In genomic region chr9:70351570-70352277, GRCm38 (mm10) we compare ENCODE assay signal across 12 mouse cellular contexts.
DNase-seq lines count a peak whose midpoint lies in the region; ATAC-seq lines count a peak whose summit lies in the region.
"Had no signal": no experiment of that assay in that cellular context is flagged by ENCODE, and none has a peak within 500 bp of the region (broad histone marks: within the 10 kb centered on the region; RNA-seq: fewer than 3 reads in every experiment).

No protein-coding gene starts in this region.

- H3K4me3 ChIP-seq in hindbrain, embryonic 16.5 days (ENCODE audit: low read length): no peak overlapping the region
- H3K4me3 ChIP-seq: stomach, embryonic 15.5 days had no signal

- DNase-seq in cerebellum, postnatal 10 days: peak; percentile 43 to 44
- DNase-seq in thymus, postnatal 0 days (ENCODE audit: low spot score): peak; percentile 43
- DNase-seq in thymus, postnatal 4 days: no peak
- no peak for DNase-seq in urinary bladder, adult 18-20 months (ENCODE audit: low spot score in 2 of 2)
- no peak for DNase-seq in urinary bladder, postnatal 36 days (ENCODE audit: low spot score in 2 of 2)
- DNase-seq: heart, adult 18-20 months; lung, embryonic 14.5 days; right cerebral cortex, adult 18-20 months had no signal

- 28% methylated on average over 8 of the region's 8 CpGs for WGBS in hindbrain, embryonic 16.5 days

- peak overlapping the region; percentile 24; the same call in 1 of the 2 replicates for H3K27ac ChIP-seq in hindbrain, embryonic 16.5 days (ENCODE audit: low read depth, low read length)
- H3K27ac ChIP-seq: stomach, embryonic 15.5 days had no signal

- no peak overlapping the region for H3K4me2 ChIP-seq in hindbrain, embryonic 16.5 days (ENCODE audit: low read length)
- H3K4me2 ChIP-seq: lung, embryonic 14.5 days; stomach, embryonic 15.5 days had no signal

- no peaks in the 10 kb centered on the region for H3K27me3 ChIP-seq in hindbrain, embryonic 16.5 days (replicated peaks; ENCODE audit: control insufficient read depth, insufficient read depth, low read length)
- H3K27me3 ChIP-seq: stomach, embryonic 15.5 days had no signal

- no peaks in the 10 kb centered on the region for H3K36me3 ChIP-seq in hindbrain, embryonic 16.5 days (ENCODE audit: control insufficient read depth, insufficient read depth, low read length)

- H3K9me3 ChIP-seq in hindbrain, embryonic 16.5 days (ENCODE audit: control insufficient read depth, low read length): no peaks in the 10 kb centered on the region
- H3K9me3 ChIP-seq: stomach, embryonic 15.5 days had no signal

- H3K4me1 ChIP-seq in hindbrain, embryonic 16.5 days (ENCODE audit: control insufficient read depth, insufficient read depth, low read depth, low read length): peaks cover 4% of the 10 kb centered on the region; the same call in 1 of the 2 replicates
- H3K4me1 ChIP-seq: stomach, embryonic 15.5 days had no signal

- no peak for ATAC-seq in cerebellum, adult (ENCODE audit: insufficient number of reproducible peaks, low FRiP score, low TSS enrichment)
- peak; percentile 40; the same call in 1 of the 2 replicates for ATAC-seq in hindbrain, embryonic 16.5 days
- ATAC-seq in erythroid progenitor cell, adult 5-6 weeks (replicated peaks; ENCODE audit: low FRiP score, poor library complexity, severe bottlenecking): no peak

- H3K9ac ChIP-seq in hindbrain, embryonic 16.5 days (ENCODE audit: low read depth, low read length): no peak overlapping the region
- H3K9ac ChIP-seq: lung, embryonic 14.5 days; stomach, embryonic 15.5 days had no signal

Comparison
In these comparisons a context has a peak if more than half of its experiments do, and no peak if none do; other contexts are left out.
1. DNase-seq: peak in cerebellum, postnatal 10 days (2 of 2) and thymus, postnatal 0 days (single experiment); none in thymus, postnatal 4 days (single experiment), urinary bladder, adult 18-20 months (0 of 2) and urinary bladder, postnatal 36 days (0 of 2).